Mouse (Mus musculus) lung, postnatal 0 days (tissue): ENCODE measurements around the gene Pfn1.

ENCODE experiments used
- CTCF ChIP-seq: IDR thresholded peaks from 2 replicates; pipeline ENCODE4 v1.5.1; 2016; ENCODE audit warnings: antibody characterized with exemption, mild to moderate bottlenecking
- EP300 ChIP-seq: IDR thresholded peaks from 2 replicates; pipeline ENCODE4 v1.6.1; 2016; ENCODE audit warnings: antibody characterized with exemption, mild to moderate bottlenecking, control low read depth

DNA sequence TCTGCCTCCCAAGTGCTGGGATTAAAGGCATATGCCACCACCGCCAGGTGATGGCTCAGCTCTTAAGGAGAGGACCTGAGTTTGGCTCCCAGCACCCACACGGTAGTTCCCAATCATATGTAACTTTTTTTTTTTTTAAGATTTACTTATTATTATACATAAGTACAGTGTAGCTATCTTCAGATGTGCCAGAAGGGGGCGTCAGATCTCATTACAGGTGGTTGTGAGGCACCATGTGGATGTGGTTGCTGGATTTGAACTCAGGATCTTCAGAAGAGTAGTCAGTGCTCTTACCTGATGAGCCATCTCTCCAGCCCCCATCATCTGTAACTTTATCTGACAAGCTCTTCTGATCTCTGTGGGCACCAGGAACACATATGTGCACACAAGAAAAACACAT lies 42.9 kb upstream of the Pfn1 start:
- TF ChIP-seq CTCF = no peak
- TF ChIP-seq EP300 = no peak
